Mouse (Mus musculus) erythroblast, embryonic 14.5 days (primary cell): ENCODE results near the gene Lifr. TPM values are rescaled to one million over a fixed set of nuclear protein-coding genes. Genes with fewer than 3 reads are reported as not detected.

Experiments
- H3K27me3 ChIP-seq: 2 replicates; pipeline ENCODE4 v1.6.1; 2012; ENCODE audit warnings: inconsistent platforms; ENCODE audit not compliant: control insufficient read depth
- H3K36me3 ChIP-seq: 2 replicates; pipeline ENCODE4 v1.6.1; 2012; ENCODE audit warnings: mild to moderate bottlenecking, inconsistent platforms; ENCODE audit not compliant: control insufficient read depth
- H3K4me1 ChIP-seq: 2 replicates; pipeline ENCODE4 v1.6.1; 2012; ENCODE audit warnings: inconsistent platforms; ENCODE audit not compliant: control insufficient read depth
- H3K4me3 ChIP-seq: replicated peaks from 2 replicates; pipeline ENCODE3; 2012; ENCODE audit warnings: moderate library complexity, mild to moderate bottlenecking, inconsistent platforms
- H3K9me3 ChIP-seq: 2 replicates; pipeline ENCODE4 v1.6.1; 2012; ENCODE audit warnings: low read length, inconsistent platforms, mixed read lengths; ENCODE audit not compliant: control insufficient read depth
- GATA1 ChIP-seq: IDR thresholded peaks from 2 replicates; pipeline ENCODE4 v1.6.1; 2012; ENCODE audit warnings: low read length, inconsistent platforms, mixed read lengths
- TAL1 ChIP-seq: IDR thresholded peaks from 3 replicates; pipeline ENCODE4 v1.6.1; 2012; ENCODE audit warnings: low read length, inconsistent platforms, mixed read lengths
- polyA plus RNA-seq: library from polyadenylated mRNA; stranded (reverse); fragments of >175 nt; gene quantifications from 2 replicates; pipeline ENCODE4 v1.2.3, GENCODE M21; 2012

Gene Lifr
- polyA plus RNA-seq = not detected in 2 replicates

GRCm38 (mm10) chr15:7090211-7090765 lies at the start of gene Lifr:
TSS of gene Lifr (plus strand) at chr15:7090614.
- H3K36me3 ChIP-seq = no peaks in the 10 kb centered on the region
- H3K27me3 ChIP-seq = no peaks in the 10 kb centered on the region
- no peaks in the 10 kb centered on the region for H3K9me3 ChIP-seq
- TF ChIP-seq TAL1 = no peak
- no peak for TF ChIP-seq GATA1
- H3K4me1 ChIP-seq = no peaks in the 10 kb centered on the region
- H3K4me3 ChIP-seq = no peak within 1 kb of the TSS

GRCm38 (mm10) chr15:7044081-7044749 lies 46.2 kb upstream of the Lifr start:
- Histone ChIP-seq H3K4me1 (peaks cover 5% of the 10 kb centered on the region), H3K4me3 (no peak overlapping the region), H3K27me3 (no peaks in the 10 kb centered on the region), H3K9me3 (no peaks in the 10 kb centered on the region), H3K36me3 (no peaks in the 10 kb centered on the region)
- TF ChIP-seq TAL1 (no peak), GATA1 (no peak)

- no peaks in the 10 kb centered on the region for H3K27me3 ChIP-seq
- H3K4me3 ChIP-seq = no peak overlapping the region
- no peaks in the 10 kb centered on the region for H3K36me3 ChIP-seq
- peaks cover 5% of the 10 kb centered on the region for H3K4me1 ChIP-seq
- no peaks in the 10 kb centered on the region for H3K9me3 ChIP-seq
- TF ChIP-seq TAL1 (no peak), GATA1 (no peak)
These were observed 45.4 kb upstream of the Lifr start for GRCm38 (mm10) chr15:7045056-7045455.

- Histone ChIP-seq H3K36me3 (no peaks in the 10 kb centered on the region), H3K4me3 (no peak overlapping the region), H3K9me3 (no peaks in the 10 kb centered on the region), H3K27me3 (no peaks in the 10 kb centered on the region), H3K4me1 (peaks cover 5% of the 10 kb centered on the region)
- no peak for TF ChIP-seq GATA1
- TF ChIP-seq TAL1 = no peak
These were observed 42.5 kb upstream of the Lifr start for GRCm38 (mm10) chr15:7047931-7048330.

- Histone ChIP-seq H3K4me1 (peaks cover 5% of the 10 kb centered on the region), H3K36me3 (no peaks in the 10 kb centered on the region), H3K9me3 (no peaks in the 10 kb centered on the region), H3K4me3 (no peak overlapping the region), H3K27me3 (no peaks in the 10 kb centered on the region)
- TF ChIP-seq GATA1 (no peak), TAL1 (no peak)
These were observed 41.5 kb upstream of the Lifr start for GRCm38 (mm10) chr15:7048916-7049315.

GRCm38 (mm10) chr15:7051666-7052065 lies 38.7 kb upstream of the Lifr start:
- Histone ChIP-seq H3K9me3 (no peaks in the 10 kb centered on the region), H3K4me1 (peaks cover 2% of the 10 kb centered on the region), H3K36me3 (no peaks in the 10 kb centered on the region), H3K27me3 (no peaks in the 10 kb centered on the region), H3K4me3 (no peak overlapping the region)
- TF ChIP-seq TAL1 (no peak), GATA1 (no peak)

- no peaks in the 10 kb centered on the region for H3K9me3 ChIP-seq
- TF ChIP-seq TAL1 (no peak), GATA1 (no peak)
- peaks cover 2% of the 10 kb centered on the region for H3K4me1 ChIP-seq
- H3K36me3 ChIP-seq = no peaks in the 10 kb centered on the region
- H3K27me3 ChIP-seq = no peaks in the 10 kb centered on the region
- H3K4me3 ChIP-seq = no peak overlapping the region
These were observed 38.3 kb upstream of the Lifr start for GRCm38 (mm10) chr15:7052117-7052516.

- TF ChIP-seq TAL1 = no peak
- TF ChIP-seq GATA1 = no peak
- Histone ChIP-seq H3K36me3 (no peaks in the 10 kb centered on the region), H3K4me3 (no peak overlapping the region), H3K4me1 (no peaks in the 10 kb centered on the region), H3K9me3 (no peaks in the 10 kb centered on the region), H3K27me3 (no peaks in the 10 kb centered on the region)
These were observed 33.6 kb upstream of the Lifr start for GRCm38 (mm10) chr15:7056851-7057250.

GRCm38 (mm10) chr15:7060522-7060921 lies 29.9 kb upstream of the Lifr start:
- Histone ChIP-seq H3K36me3 (no peaks in the 10 kb centered on the region), H3K4me3 (no peak overlapping the region), H3K27me3 (no peaks in the 10 kb centered on the region), H3K4me1 (no peaks in the 10 kb centered on the region), H3K9me3 (no peaks in the 10 kb centered on the region)
- no peak for TF ChIP-seq TAL1
- TF ChIP-seq GATA1 = no peak
